Mouse (Mus musculus) hindbrain, embryonic 13.5 days (tissue): ENCODE measurements around the gene Stxbp5l. TPM values are rescaled to one million over a fixed set of nuclear protein-coding genes. Genes with fewer than 3 reads are reported as not detected.

Experiments
- ATAC-seq: fragments of 200-750 bp; cut with Nextera tagmentation; 2 replicates; pipeline ENCODE4 v1.8.0; 2017; ENCODE audit warnings: moderate TSS enrichment; ENCODE audit not compliant: low FRiP score
- H3K27ac ChIP-seq: fragments of 300-500 bp; sonication (generic); 2 replicates; pipeline ENCODE4 v1.5.1; 2015; ENCODE audit warnings: inconsistent platforms, mild to moderate bottlenecking, moderate library complexity
- H3K27me3 ChIP-seq: fragments of 300-500 bp; sonication (generic); 2 replicates; pipeline ENCODE4 v1.6.1; 2015; ENCODE audit warnings: mild to moderate bottlenecking, inconsistent platforms
- H3K36me3 ChIP-seq: fragments of 300-500 bp; sonication (generic); 2 replicates; pipeline ENCODE4 v1.6.1; 2015; ENCODE audit warnings: mild to moderate bottlenecking, inconsistent platforms
- H3K4me1 ChIP-seq: fragments of 300-500 bp; sonication (generic); replicated peaks from 2 replicates; pipeline ENCODE4 v1.6.1; 2015; ENCODE audit warnings: inconsistent platforms
- H3K4me2 ChIP-seq: fragments of 300-500 bp; sonication (generic); 2 replicates; pipeline ENCODE4 v1.6.1; 2015; ENCODE audit warnings: inconsistent platforms, mild to moderate bottlenecking, moderate library complexity
- H3K4me3 ChIP-seq: fragments of 300-500 bp; sonication (generic); 2 replicates; pipeline ENCODE4 v1.5.1; 2015; ENCODE audit warnings: mild to moderate bottlenecking, inconsistent platforms
- H3K9ac ChIP-seq: fragments of 300-500 bp; sonication (generic); 2 replicates; pipeline ENCODE4 v1.6.1; 2015; ENCODE audit warnings: mild to moderate bottlenecking, inconsistent platforms
- H3K9me3 ChIP-seq: fragments of 300-500 bp; sonication (generic); 2 replicates; pipeline ENCODE4 v1.6.1; 2016; ENCODE audit warnings: inconsistent platforms
- WGBS: fragments of 180-500 bp; shearing (Covaris S2); methylation state at CpG from one replicate; pipeline ENCODE4 v1.1.7; 2015; 5-methylcytosine and 5-hydroxymethylcytosine counted together
- polyA plus RNA-seq: library from polyadenylated mRNA; unstranded; fragments of >200 nt; fragmentation: Nextera tagmentation; extraction: Ambion mirVana; gene quantifications from 2 replicates; pipeline ENCODE4 v1.2.1, GENCODE M21; 2015

Gene Stxbp5l
- 12.7 and 14.2 TPM in 2 replicates for polyA plus RNA-seq

DNA sequence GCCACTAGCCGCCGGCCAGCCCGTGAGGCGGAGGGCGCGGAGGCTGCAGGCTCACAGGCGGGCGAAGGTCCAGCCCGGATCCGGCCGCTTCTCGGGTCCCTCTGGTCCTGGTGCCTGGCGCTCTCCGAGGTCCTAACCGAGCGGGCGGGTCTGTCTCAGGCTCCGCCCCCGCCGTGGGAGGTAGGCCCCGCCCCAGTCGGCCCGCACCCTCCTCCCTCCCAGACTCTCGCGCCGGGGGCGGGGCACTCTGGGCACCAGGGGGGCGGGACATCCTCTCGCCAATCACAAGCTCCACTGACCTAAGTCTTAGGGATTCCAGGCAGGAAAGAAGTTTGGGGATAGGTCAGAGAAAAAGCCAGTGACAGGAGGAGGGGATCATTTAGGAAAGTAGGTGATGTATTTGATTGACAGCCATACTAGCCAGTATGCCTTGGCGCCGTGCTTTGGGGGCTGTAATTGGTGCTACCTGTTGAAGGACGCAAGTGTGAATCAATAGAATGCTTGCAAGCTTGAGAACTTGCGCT is at the start of gene Stxbp5l:
Stxbp5l (minus strand) TSS at position 142 of the 524 bp plus-strand sequence.
- Histone ChIP-seq H3K4me3 (peak within 1 kb of the TSS; percentile 77), H3K27me3 (0 out of 2 replicates have a peak, but pooled peaks cover 4% of the 10 kb centered on the region), H3K4me1 (peaks cover 11% of the 10 kb centered on the region), H3K9me3 (no peaks in the 10 kb centered on the region), H3K36me3 (no peaks in the 10 kb centered on the region), H3K27ac (peak within 1 kb of the TSS; percentile 69), H3K9ac (peak within 1 kb of the TSS; percentile 80), H3K4me2 (peak within 1 kb of the TSS; percentile 77)
- ATAC-seq, result peak; percentile 98
- WGBS, result under 1% methylated on average over 27 of the region's 33 CpGs

DNA sequence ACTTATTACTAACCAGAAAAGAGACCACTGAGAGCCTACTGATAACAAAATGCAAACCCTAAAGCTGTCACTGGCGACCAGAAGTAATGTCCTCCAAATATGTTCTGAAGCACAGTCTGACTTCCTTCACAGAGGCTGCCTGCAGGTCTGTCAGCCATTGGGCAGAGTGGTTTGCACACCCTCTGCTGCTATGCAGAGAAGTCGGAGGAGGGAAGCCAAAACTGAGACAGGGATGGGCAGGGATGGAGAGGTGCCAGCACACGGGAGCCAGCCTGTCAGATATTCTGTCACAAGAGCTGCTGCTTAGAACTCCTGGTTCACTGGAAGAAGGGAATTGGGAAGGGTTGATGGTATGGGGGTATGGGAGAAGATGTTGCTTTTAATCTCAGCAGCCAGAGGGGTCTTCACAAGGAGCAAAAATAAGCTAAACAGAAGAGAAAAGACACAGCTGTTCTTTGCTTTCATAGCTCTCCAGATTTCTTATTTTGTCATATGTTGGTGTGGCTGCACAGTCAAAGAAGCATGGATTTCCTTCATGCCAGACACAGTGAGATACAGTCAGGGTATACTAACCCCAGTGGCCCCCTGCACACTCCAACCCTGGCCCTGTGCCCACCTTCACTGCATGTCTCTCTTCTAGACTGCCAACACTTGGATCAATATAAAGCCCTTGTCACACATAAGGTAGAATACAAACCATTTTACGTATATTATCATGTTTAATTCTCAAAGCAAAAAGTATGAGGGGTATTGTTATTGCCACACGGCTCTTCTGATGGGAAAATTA is 48.8 kb upstream of the Stxbp5l start:
- Histone ChIP-seq H3K9me3 (no peaks in the 10 kb centered on the region), H3K36me3 (no peaks in the 10 kb centered on the region), H3K4me1 (no peaks in the 10 kb centered on the region), H3K9ac (no peak overlapping the region), H3K4me3 (no peak overlapping the region), H3K27me3 (no peaks in the 10 kb centered on the region), H3K27ac (no peak overlapping the region), H3K4me2 (no peak overlapping the region)
- WGBS, result 73% methylated on average over 5 of the region's 5 CpGs
- ATAC-seq, result no peak

DNA sequence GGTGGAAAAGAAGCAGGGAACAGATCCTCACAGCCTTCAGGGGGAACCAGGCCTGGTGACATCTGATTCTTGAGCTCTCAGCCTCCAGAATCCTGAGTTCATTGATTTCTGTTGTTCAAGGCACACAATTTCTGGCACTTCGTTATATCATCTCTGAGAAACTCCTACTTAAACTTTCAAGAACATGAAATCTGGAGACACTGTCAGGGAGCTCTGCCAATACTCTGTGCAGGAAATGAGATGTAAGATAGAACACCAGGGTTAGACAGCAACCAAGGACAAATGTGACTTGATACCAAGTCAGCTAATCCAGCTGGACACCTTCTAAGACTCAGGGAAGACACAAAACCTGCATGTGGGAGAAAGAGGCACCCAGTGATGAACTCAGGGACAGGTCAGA is 40.7 kb upstream of the Stxbp5l start:
- no peaks in the 10 kb centered on the region for H3K36me3 ChIP-seq
- H3K9ac ChIP-seq, result no peak overlapping the region
- no peak for ATAC-seq
- H3K9me3 ChIP-seq, result no peaks in the 10 kb centered on the region
- H3K4me3 ChIP-seq, result no peak overlapping the region
- WGBS, result 88% methylated on average over 1 of the region's 1 CpGs
- no peaks in the 10 kb centered on the region for H3K27me3 ChIP-seq
- no peak overlapping the region for H3K4me2 ChIP-seq
- no peak overlapping the region for H3K27ac ChIP-seq
- no peaks in the 10 kb centered on the region for H3K4me1 ChIP-seq

DNA sequence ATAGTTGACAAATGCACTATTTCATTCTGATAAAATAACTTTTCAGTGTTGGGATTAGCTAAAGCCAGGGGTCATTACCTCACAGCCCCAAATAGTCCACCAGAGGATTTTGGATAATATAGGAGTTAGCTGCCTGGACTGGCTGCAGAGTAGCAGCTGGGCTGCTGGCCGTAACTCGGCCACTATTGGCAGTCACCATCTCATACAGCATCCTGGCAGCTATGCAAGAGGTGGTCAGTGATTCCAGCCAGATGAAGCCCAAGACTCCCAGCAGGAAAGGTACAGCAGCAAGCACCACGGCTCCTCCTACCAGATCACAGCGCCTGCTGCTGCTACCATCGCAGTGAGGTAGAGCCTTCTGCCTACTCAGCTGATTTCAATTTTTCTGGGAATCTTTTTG is 38.1 kb upstream of the Stxbp5l start:
- Histone ChIP-seq H3K4me1 (no peaks in the 10 kb centered on the region), H3K4me3 (no peak overlapping the region), H3K4me2 (no peak overlapping the region), H3K27ac (no peak overlapping the region), H3K9me3 (no peaks in the 10 kb centered on the region), H3K9ac (no peak overlapping the region), H3K36me3 (no peaks in the 10 kb centered on the region), H3K27me3 (no peaks in the 10 kb centered on the region)
- no peak for ATAC-seq
- 83% methylated on average over 5 of the region's 5 CpGs for WGBS

DNA sequence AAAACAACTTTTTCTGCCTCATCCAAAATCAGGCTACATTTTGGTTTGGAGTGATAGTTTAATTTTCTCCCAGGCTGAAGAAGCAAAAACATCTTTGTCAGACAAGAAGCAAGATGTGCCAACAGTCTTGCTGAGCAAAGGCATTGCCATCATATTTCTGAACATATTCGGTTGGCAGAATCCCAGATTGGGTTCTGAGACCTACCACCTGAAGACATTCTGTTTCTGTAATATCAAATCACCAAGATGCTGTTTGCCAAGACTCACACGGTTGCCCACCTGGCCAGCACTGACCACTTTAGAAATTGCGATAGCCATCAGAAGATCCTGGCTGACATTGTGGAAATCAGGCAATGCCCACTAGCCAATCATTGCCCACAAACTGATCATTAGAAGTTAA is 37.1 kb upstream of the Stxbp5l start:
- Histone ChIP-seq H3K4me1 (no peaks in the 10 kb centered on the region), H3K9me3 (no peaks in the 10 kb centered on the region), H3K36me3 (no peaks in the 10 kb centered on the region), H3K9ac (no peak overlapping the region), H3K27me3 (no peaks in the 10 kb centered on the region), H3K27ac (no peak overlapping the region), H3K4me2 (no peak overlapping the region), H3K4me3 (no peak overlapping the region)
- WGBS, result 98% methylated on average over 3 of the region's 3 CpGs
- ATAC-seq, result no peak

DNA sequence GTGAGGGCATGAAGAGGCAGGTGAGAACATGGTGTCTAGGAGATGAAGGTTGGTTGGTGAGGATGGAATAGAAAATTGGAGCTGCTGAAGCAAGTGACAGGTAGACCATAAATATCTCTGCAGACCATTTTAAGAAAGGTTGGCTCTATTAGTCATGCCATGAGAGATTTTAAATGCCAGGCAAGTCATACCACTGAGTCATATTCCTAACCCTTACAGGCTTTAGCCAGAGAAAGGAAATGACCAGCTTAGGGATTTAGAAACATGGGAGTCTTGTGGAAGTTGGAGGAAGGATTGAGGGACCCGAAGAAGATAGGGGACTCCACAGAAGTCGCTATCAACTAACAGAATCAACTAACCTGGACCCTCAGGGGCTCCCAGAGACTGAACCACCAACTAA is 35.8 kb upstream of the Stxbp5l start:
- no peak for ATAC-seq
- no peaks in the 10 kb centered on the region for H3K36me3 ChIP-seq

DNA sequence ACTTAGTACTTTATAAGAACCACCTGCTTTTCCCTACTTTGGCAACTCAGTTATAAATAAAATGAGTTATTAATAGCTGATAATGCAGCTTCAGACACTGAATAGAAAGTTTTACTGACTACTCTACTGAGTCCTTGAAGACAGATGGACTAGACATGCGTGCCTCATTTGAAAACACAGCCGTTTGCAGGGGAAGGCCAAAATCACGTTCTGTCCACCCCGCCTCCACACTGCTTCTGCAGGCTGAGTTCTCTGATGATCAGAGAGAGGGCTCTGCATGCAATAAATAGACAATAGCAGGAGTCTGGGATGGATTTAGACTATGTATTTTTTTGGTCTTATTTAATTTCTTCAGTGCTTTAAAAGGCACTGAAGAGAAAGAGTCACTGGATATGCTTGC is 20.8 kb upstream of the Stxbp5l start:
- Histone ChIP-seq H3K4me2 (no peak overlapping the region), H3K9me3 (no peaks in the 10 kb centered on the region), H3K4me3 (no peak overlapping the region), H3K9ac (no peak overlapping the region), H3K27me3 (no peaks in the 10 kb centered on the region), H3K27ac (no peak overlapping the region), H3K36me3 (no peaks in the 10 kb centered on the region), H3K4me1 (no peaks in the 10 kb centered on the region)
- ATAC-seq, result no peak
- WGBS, result 73% methylated on average over 4 of the region's 4 CpGs

More for the DNA sequence above, 35.8 kb upstream of the Stxbp5l start:
- Histone ChIP-seq H3K4me1 (no peaks in the 10 kb centered on the region), H3K27ac (no peak overlapping the region), H3K9ac (no peak overlapping the region), H3K4me3 (no peak overlapping the region), H3K4me2 (no peak overlapping the region), H3K9me3 (no peaks in the 10 kb centered on the region), H3K27me3 (no peaks in the 10 kb centered on the region)
- WGBS, result 88% methylated on average over 2 of the region's 2 CpGs

DNA sequence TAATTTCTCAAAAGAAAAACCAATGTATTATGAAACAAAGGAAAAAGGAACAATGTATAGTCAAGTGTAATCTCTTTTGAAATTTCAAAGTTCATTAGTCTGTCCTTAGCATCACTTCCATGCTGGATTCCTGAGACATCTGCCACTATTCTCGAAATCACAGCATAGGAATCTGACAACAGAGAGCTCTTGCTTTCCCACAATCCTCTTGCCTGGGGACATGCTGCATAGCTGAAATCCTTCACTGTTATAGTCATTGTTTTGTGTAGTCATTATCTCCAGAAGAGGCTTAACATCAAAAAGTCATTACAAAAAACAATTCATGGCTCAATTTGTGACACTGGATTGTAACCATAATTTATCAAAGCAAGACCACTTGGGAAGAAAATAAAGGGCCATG is 20.2 kb upstream of the Stxbp5l start:
- Histone ChIP-seq H3K4me1 (no peaks in the 10 kb centered on the region), H3K27me3 (no peaks in the 10 kb centered on the region), H3K27ac (no peak overlapping the region), H3K9me3 (no peaks in the 10 kb centered on the region), H3K4me3 (no peak overlapping the region), H3K4me2 (no peak overlapping the region), H3K36me3 (no peaks in the 10 kb centered on the region), H3K9ac (no peak overlapping the region)
- 47% methylated on average over 1 of the region's 1 CpGs for WGBS
- ATAC-seq, result no peak

DNA sequence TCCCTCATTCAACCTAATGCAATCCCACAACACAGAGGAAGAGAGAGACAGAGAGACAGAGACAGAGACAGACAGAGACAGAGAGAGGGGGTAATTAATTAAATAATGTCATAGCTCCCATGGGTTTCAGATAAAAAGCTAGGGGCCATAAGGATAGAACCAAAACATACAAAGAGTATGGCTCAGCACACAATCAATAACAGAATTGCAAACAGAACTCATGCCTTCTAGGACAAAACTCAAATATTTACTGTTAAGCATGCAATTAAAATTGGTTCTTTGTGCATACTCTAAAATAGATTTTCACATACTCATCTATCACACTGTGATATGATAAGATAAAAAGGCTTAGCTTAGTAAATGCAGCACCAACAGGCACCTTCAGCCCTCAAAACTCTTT is 5.2 kb upstream of the Stxbp5l start:
- Histone ChIP-seq H3K27me3 (no peaks in the 10 kb centered on the region), H3K4me3 (no peak overlapping the region), H3K36me3 (no peaks in the 10 kb centered on the region), H3K9me3 (no peaks in the 10 kb centered on the region), H3K27ac (no peak overlapping the region), H3K4me2 (no peak overlapping the region), H3K9ac (no peak overlapping the region), H3K4me1 (peaks cover 4% of the 10 kb centered on the region; the same call in 1 of the 2 replicates)
- ATAC-seq, result no peak

DNA sequence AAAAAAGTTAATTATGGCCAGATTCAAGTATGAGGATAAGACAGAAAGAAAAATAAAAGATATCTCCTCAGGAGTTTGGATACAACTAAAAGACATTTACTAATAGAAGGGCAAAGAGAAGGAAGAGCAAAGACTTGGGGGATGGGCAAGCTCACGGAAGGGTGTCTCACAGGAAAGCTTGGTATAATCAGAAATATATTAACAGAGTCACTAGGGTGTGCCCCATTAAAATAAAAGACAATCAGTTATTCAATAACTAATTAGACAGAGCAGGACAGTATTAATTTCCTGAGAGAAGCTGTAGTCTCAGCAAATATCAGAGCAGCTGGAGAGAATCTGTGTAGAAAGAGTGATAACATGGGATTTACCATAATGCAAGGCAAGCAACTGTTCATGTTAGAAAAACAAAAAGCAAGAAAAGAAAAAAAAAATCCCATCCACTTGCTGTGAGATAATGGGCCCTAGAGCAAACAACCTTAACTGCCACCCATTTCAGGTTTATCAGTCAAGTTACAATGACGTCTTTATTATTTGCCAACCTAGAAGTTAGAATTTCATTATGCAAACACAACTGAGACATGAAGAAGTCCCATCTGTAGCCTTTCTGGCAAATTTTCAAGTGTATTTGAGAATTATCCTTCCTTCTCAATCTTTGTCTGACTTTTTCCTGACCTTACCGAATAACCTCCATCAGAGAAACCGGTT is 4.6 kb upstream of the Stxbp5l start:
- no peak overlapping the region for H3K4me2 ChIP-seq
- no peak overlapping the region for H3K9ac ChIP-seq
- H3K4me3 ChIP-seq, result no peak overlapping the region
- no peak for ATAC-seq
- H3K9me3 ChIP-seq, result no peaks in the 10 kb centered on the region
- no peak overlapping the region for H3K27ac ChIP-seq
- WGBS, result 73% methylated on average over 4 of the region's 4 CpGs
- H3K27me3 ChIP-seq, result no peaks in the 10 kb centered on the region
- peaks cover 4% of the 10 kb centered on the region; the same call in 1 of the 2 replicates for H3K4me1 ChIP-seq
- H3K36me3 ChIP-seq, result no peaks in the 10 kb centered on the region

DNA sequence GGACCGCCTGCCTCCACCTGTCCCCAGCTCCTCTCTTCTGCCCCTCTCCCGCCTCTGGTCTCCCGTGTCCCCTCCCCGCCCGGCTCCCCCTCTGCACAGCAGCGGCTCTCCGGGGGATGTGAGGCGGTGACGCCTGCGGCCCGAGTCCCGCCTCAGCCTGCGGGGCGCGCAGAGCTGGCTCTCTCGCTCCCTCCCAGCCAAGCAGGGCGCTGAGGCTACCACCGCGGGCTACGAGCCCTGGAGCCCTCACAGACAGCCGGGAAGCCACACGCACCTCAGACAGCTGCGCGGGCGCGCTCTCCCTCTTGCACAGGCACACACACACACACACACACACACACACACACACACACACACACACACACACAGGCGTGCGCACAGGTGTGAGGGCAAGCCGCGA is 393 bp downstream of the Stxbp5l start:
- Histone ChIP-seq H3K9ac (peak overlapping the region; percentile 80), H3K27me3 (0 out of 2 replicates have a peak, but pooled peaks cover 4% of the 10 kb centered on the region), H3K9me3 (no peaks in the 10 kb centered on the region), H3K36me3 (no peaks in the 10 kb centered on the region), H3K4me3 (peak overlapping the region; percentile 77), H3K27ac (peak overlapping the region; percentile 69), H3K4me1 (peaks cover 11% of the 10 kb centered on the region), H3K4me2 (peak overlapping the region; percentile 77)
- 1% methylated on average over 18 of the region's 30 CpGs for WGBS
- ATAC-seq, result peak; percentile 94

DNA sequence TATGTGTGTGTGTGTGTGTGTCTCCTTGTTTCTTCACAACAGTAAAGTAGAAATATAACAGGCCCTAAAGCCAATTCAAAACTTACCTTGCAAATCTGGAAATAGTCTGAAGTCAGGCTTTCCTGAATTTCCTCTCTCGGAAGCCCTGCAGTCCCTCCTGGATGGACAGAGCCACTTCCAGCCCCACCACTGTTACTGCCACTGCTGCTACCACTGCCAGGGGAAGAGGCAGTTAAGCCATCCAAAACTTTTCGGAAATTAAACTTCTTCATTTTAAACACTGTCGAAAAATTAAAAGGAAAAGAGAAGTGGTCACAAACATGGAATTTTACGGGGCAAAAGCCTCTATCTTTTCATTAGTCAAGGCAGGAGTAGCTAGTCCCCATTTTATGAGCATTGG is 1.3 kb downstream of the Stxbp5l start:
- Histone ChIP-seq H3K4me3 (peak overlapping the region; percentile 77), H3K4me1 (peaks cover 11% of the 10 kb centered on the region), H3K27ac (no peak overlapping the region), H3K36me3 (peaks cover 1% of the 10 kb centered on the region; the same call in 1 of the 2 replicates), H3K27me3 (0 out of 2 replicates have a peak, but pooled peaks cover 4% of the 10 kb centered on the region), H3K4me2 (peak overlapping the region; percentile 77), H3K9me3 (no peaks in the 10 kb centered on the region), H3K9ac (peak overlapping the region; percentile 80)
- ATAC-seq, result no peak
- WGBS, result 53% methylated on average over 4 of the region's 4 CpGs
